9 mouse cellular contexts compared by ENCODE assay signal in the genomic region with DNA sequence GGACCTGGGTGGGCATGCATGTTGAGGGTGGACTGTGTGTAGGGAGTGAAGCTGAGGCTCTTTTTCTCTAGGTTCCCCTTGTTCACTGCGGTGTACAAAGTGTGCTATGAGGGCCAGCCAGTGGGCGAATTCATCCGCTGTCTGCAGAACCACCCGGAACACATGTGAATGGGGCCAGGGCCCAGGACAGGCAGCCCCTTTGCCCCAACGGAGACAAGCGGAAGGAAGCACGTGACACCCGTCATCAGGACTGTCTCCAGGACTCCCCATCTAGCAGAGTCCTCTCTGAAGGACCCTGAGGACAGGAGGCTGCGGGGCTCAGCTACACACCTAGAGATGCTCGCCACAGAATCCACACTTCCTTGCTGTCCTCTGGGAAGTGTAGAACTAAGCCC. TPM values are rescaled to one million over a fixed set of nuclear protein-coding genes. Genes with fewer than 3 reads are reported as not detected.
DNase-seq lines count a peak whose midpoint lies in the region; ATAC-seq and TF ChIP-seq lines count a peak whose summit lies in the region.
"Had no signal": no experiment of that assay in that cellular context is flagged by ENCODE, and none has a peak within 500 bp of the region (broad histone marks: within the 10 kb centered on the region; RNA-seq: fewer than 3 reads in every experiment).

No protein-coding gene starts in this region.

- H3K4me2 ChIP-seq in heart, embryonic 16.5 days (ENCODE audit: low read depth, low read length) = peak overlapping the region; percentile 72
- H3K4me2 ChIP-seq in liver, embryonic 16.5 days (ENCODE audit: low read depth, low read length) = 0 out of 2 replicates have a peak overlapping the region, but pooled peaks have one; percentile 82

- no peaks in the 10 kb centered on the region for H3K9me3 ChIP-seq in heart, embryonic 16.5 days (replicated peaks; ENCODE audit: control insufficient read depth, low read length)
- H3K9me3 ChIP-seq in liver, embryonic 16.5 days (replicated peaks; ENCODE audit: control insufficient read depth, low read length) = no peaks in the 10 kb centered on the region

- peak overlapping the region; percentile 84 for H3K27ac ChIP-seq in kidney, adult 2 months (ENCODE audit: insufficient read depth, low read depth, low read length)
- H3K27ac ChIP-seq in brown adipose tissue, adult 24 weeks (replicated peaks; ENCODE audit: low read depth, low read length) = peak overlapping the region; percentile 89
- H3K27ac ChIP-seq in heart, embryonic 16.5 days (ENCODE audit: low read length) = peak overlapping the region; percentile 97
- peak overlapping the region; percentile 82 for H3K27ac ChIP-seq in liver, embryonic 16.5 days (ENCODE audit: low read length)

- no peak for TF ChIP-seq CTCF in kidney, adult 2 months (conservative IDR thresholded peaks at IDR 0.05; ENCODE audit: insufficient read depth, insufficient read length, low read depth, low read length)

- no peaks in the 10 kb centered on the region for H3K36me3 ChIP-seq in kidney, adult 2 months (ENCODE audit: control insufficient read depth, insufficient read depth, low read length)
- peaks cover 8% of the 10 kb centered on the region for H3K36me3 ChIP-seq in heart, embryonic 16.5 days (ENCODE audit: control insufficient read depth, insufficient read depth)
- peaks cover 2% of the 10 kb centered on the region for H3K36me3 ChIP-seq in liver, embryonic 16.5 days (ENCODE audit: control insufficient read depth, insufficient read depth)

- 66% methylated on average over 10 of the region's 10 CpGs for WGBS in kidney, adult 2 months
- WGBS in heart, embryonic 16.5 days = 44% methylated on average over 10 of the region's 10 CpGs
- WGBS in liver, embryonic 16.5 days (ENCODE audit: insufficient replicate concordance) = 37% methylated on average over 10 of the region's 10 CpGs

- ATAC-seq in heart, embryonic 16.5 days (replicated peaks; ENCODE audit: extremely low read depth, insufficient read depth, low FRiP score) = no peak
- no peak for ATAC-seq in liver, embryonic 16.5 days (ENCODE audit: low read depth)
- ATAC-seq in activated CD4-positive, CD25-positive, alpha-beta regulatory T cell, adult 4 months = no peak

- TF ChIP-seq POLR2A in kidney, adult 2 months (IDR thresholded peaks at IDR 0.05; ENCODE audit: low read depth, low read length) = no peak

- DNase-seq in kidney, adult 2 months = no peak
- no peak for DNase-seq in kidney, adult 8-10 months
- no peak for DNase-seq in urinary bladder, postnatal 4 days (ENCODE audit: low spot score in 2 of 2)
- no peak for DNase-seq in thymus, postnatal 0 days (ENCODE audit: low spot score)

- H3K9ac ChIP-seq in heart, embryonic 16.5 days (ENCODE audit: low read length) = peak overlapping the region; percentile 72
- no peak overlapping the region for H3K9ac ChIP-seq in liver, embryonic 16.5 days (ENCODE audit: low read depth, low read length)

- no peak overlapping the region for H3K4me3 ChIP-seq in kidney, adult 2 months (ENCODE audit: insufficient read depth, low read depth, low read length)
- H3K4me3 ChIP-seq in brown adipose tissue, adult 24 weeks (ENCODE audit: insufficient read depth, low read depth, low read length) = peak overlapping the region; percentile 27
- peak overlapping the region; percentile 87 for H3K4me3 ChIP-seq in heart, embryonic 16.5 days (ENCODE audit: low read length)
- H3K4me3 ChIP-seq in liver, embryonic 16.5 days (ENCODE audit: low read depth, low read length) = no peak overlapping the region

- H3K4me1 ChIP-seq in kidney, adult 2 months (ENCODE audit: control insufficient read depth, insufficient read depth, low read length) = peaks cover 26% of the 10 kb centered on the region
- H3K4me1 ChIP-seq in brown adipose tissue, adult 24 weeks (ENCODE audit: control insufficient read depth, insufficient read depth, insufficient read length, low read length) = peaks cover 7% of the 10 kb centered on the region; the same call in 1 of the 2 replicates
- H3K4me1 ChIP-seq in heart, embryonic 16.5 days (ENCODE audit: control insufficient read depth, insufficient read depth, low read length) = peaks cover 30% of the 10 kb centered on the region
- peaks cover 30% of the 10 kb centered on the region for H3K4me1 ChIP-seq in liver, embryonic 16.5 days (ENCODE audit: control insufficient read depth, low read depth, low read length)

- H3K27me3 ChIP-seq in kidney, adult 2 months (replicated peaks; ENCODE audit: control insufficient read depth, insufficient read depth, low read length) = no peaks in the 10 kb centered on the region
- H3K27me3 ChIP-seq in heart, embryonic 16.5 days (ENCODE audit: control insufficient read depth, insufficient read depth, low read length) = no peaks in the 10 kb centered on the region
- H3K27me3 ChIP-seq in liver, embryonic 16.5 days (ENCODE audit: control insufficient read depth, insufficient read depth, low read depth, low read length) = no peaks in the 10 kb centered on the region

RNA-seq across cellular contexts. Expression of a gene that starts 2.3 kb away (rescaled TPM):
- polyA plus RNA-seq in kidney, adult 2 months (2012; rRNA removed) = 263 and 269 TPM in 2 replicates
- 189 and 242 TPM in 2 replicates for polyA plus RNA-seq in brown adipose tissue, adult 24 weeks (2012; ENCODE audit: insufficient read depth, insufficient read length, missing spikeins)
- polyA plus RNA-seq in heart, embryonic 16.5 days (2015; fragmentation: Nextera tagmentation; extraction: Ambion mirVana) = 217 and 241 TPM in 2 replicates
- polyA plus RNA-seq in liver, embryonic 16.5 days (2015; fragmentation: Nextera tagmentation; extraction: Ambion mirVana) = 71.0 and 77.1 TPM in 2 replicates
- polyA plus RNA-seq in thymus, postnatal 0 days (2015; fragmentation: Nextera tagmentation; extraction: Ambion mirVana) = 241 and 259 TPM in 2 replicates
- polyA plus RNA-seq in activated CD4-positive, CD25-positive, alpha-beta regulatory T cell, adult 4 months (2017; shearing (Covaris generic)) = 100 to 1,000 TPM; 152 to 189 TPM

RNA-seq across cellular contexts. Expression of a gene that starts 5.8 kb away (rescaled TPM):
- 427 and 506 TPM in 2 replicates for polyA plus RNA-seq in kidney, adult 2 months (2012; rRNA removed)
- polyA plus RNA-seq in brown adipose tissue, adult 24 weeks (2012; ENCODE audit: insufficient read depth, insufficient read length, missing spikeins) = 4,943 and 5,428 TPM in 2 replicates
- polyA plus RNA-seq in heart, embryonic 16.5 days (2015; fragmentation: Nextera tagmentation; extraction: Ambion mirVana) = 2.4 and 2.7 TPM in 2 replicates
- polyA plus RNA-seq in liver, embryonic 16.5 days (2015; fragmentation: Nextera tagmentation; extraction: Ambion mirVana) = 36.3 and 42.2 TPM in 2 replicates
- 0.30 and 1.8 TPM in 2 replicates for polyA plus RNA-seq in thymus, postnatal 0 days (2015; fragmentation: Nextera tagmentation; extraction: Ambion mirVana)
- polyA plus RNA-seq in activated CD4-positive, CD25-positive, alpha-beta regulatory T cell, adult 4 months (2017; shearing (Covaris generic)) = under 1 TPM; 0.16 to 0.60 TPM

RNA-seq across cellular contexts. Expression of a gene that starts 17.8 kb away (rescaled TPM):
- polyA plus RNA-seq in kidney, adult 2 months (2012; rRNA removed) = 0.58 TPM in 1 of 2 replicates, not detected in the other
- polyA plus RNA-seq in brown adipose tissue, adult 24 weeks (2012; ENCODE audit: insufficient read depth, insufficient read length, missing spikeins) = not detected in 2 replicates
- not detected in 2 replicates for polyA plus RNA-seq in heart, embryonic 16.5 days (2015; fragmentation: Nextera tagmentation; extraction: Ambion mirVana)
- not detected in 2 replicates for polyA plus RNA-seq in liver, embryonic 16.5 days (2015; fragmentation: Nextera tagmentation; extraction: Ambion mirVana)
- not detected in 2 replicates for polyA plus RNA-seq in thymus, postnatal 0 days (2015; fragmentation: Nextera tagmentation; extraction: Ambion mirVana)
- polyA plus RNA-seq in activated CD4-positive, CD25-positive, alpha-beta regulatory T cell, adult 4 months (2017; shearing (Covaris generic)) = not detected
- polyA plus RNA-seq: embryonic facial prominence, embryonic 11.5 days had no signal

RNA-seq across cellular contexts. Expression of a gene that starts 21.2 kb away (rescaled TPM):
- polyA plus RNA-seq in kidney, adult 2 months (2012; rRNA removed) = 27.7 and 29.5 TPM in 2 replicates
- 14.9 and 17.4 TPM in 2 replicates for polyA plus RNA-seq in brown adipose tissue, adult 24 weeks (2012; ENCODE audit: insufficient read depth, insufficient read length, missing spikeins)
- 21.7 and 21.9 TPM in 2 replicates for polyA plus RNA-seq in heart, embryonic 16.5 days (2015; fragmentation: Nextera tagmentation; extraction: Ambion mirVana)
- 4.0 and 4.5 TPM in 2 replicates for polyA plus RNA-seq in liver, embryonic 16.5 days (2015; fragmentation: Nextera tagmentation; extraction: Ambion mirVana)
- polyA plus RNA-seq in thymus, postnatal 0 days (2015; fragmentation: Nextera tagmentation; extraction: Ambion mirVana) = 36.3 and 41.1 TPM in 2 replicates
- 10 to 100 TPM in 1 of 2 experiments, 1 to 10 TPM in 1; 8.6 to 10.8 TPM for polyA plus RNA-seq in activated CD4-positive, CD25-positive, alpha-beta regulatory T cell, adult 4 months (2017; shearing (Covaris generic))

RNA-seq across cellular contexts. Expression of a gene that starts 49.6 kb away (rescaled TPM):
- polyA plus RNA-seq in kidney, adult 2 months (2012; rRNA removed) = 28.7 and 31.8 TPM in 2 replicates
- 16.6 and 18.9 TPM in 2 replicates for polyA plus RNA-seq in brown adipose tissue, adult 24 weeks (2012; ENCODE audit: insufficient read depth, insufficient read length, missing spikeins)
- 50.7 and 51.6 TPM in 2 replicates for polyA plus RNA-seq in heart, embryonic 16.5 days (2015; fragmentation: Nextera tagmentation; extraction: Ambion mirVana)
- 6.9 and 8.5 TPM in 2 replicates for polyA plus RNA-seq in liver, embryonic 16.5 days (2015; fragmentation: Nextera tagmentation; extraction: Ambion mirVana)
- 42.2 and 48.4 TPM in 2 replicates for polyA plus RNA-seq in thymus, postnatal 0 days (2015; fragmentation: Nextera tagmentation; extraction: Ambion mirVana)
- polyA plus RNA-seq in activated CD4-positive, CD25-positive, alpha-beta regulatory T cell, adult 4 months (2017; shearing (Covaris generic)) = 10 to 100 TPM; 63.5 to 71.6 TPM

Comparison
In these comparisons a context has a peak if more than half of its experiments do, and no peak if none do; other contexts are left out.
1. H3K4me3 ChIP-seq: peak in brown adipose tissue, adult 24 weeks (single experiment) and heart, embryonic 16.5 days (single experiment); none in kidney, adult 2 months (single experiment) and liver, embryonic 16.5 days (single experiment).
2. RNA of a gene that starts 5.8 kb away (polyA plus RNA-seq): 4,943 to 5,428 TPM in brown adipose tissue, adult 24 weeks, 427 to 506 TPM in kidney, adult 2 months and 36.3 to 42.2 TPM in liver, embryonic 16.5 days; 2.4 to 2.7 TPM in heart, embryonic 16.5 days, 0.30 to 1.8 TPM in thymus, postnatal 0 days and 0.16 to 0.60 TPM in activated CD4-positive, CD25-positive, alpha-beta regulatory T cell, adult 4 months; every median in the first group is over 10 times any median in the second.
3. Peak in every context shown above with its lines, with median percentiles within 50 percentile points of each other: H3K27ac ChIP-seq.